Mouse (Mus musculus) lung, embryonic 14.5 days (tissue): ENCODE results near the gene Igsf21. TPM values are rescaled to one million over a fixed set of nuclear protein-coding genes. Genes with fewer than 3 reads are reported as not detected.

ENCODE experiments used
- ATAC-seq: fragments of 200-750 bp; cut with Nextera tagmentation; 2 replicates; pipeline ENCODE4 v1.8.0; 2017; ENCODE audit warnings: mild to moderate bottlenecking, moderate TSS enrichment, moderate library complexity; ENCODE audit not compliant: insufficient read depth
- DNase-seq: peaks from one replicate; pipeline ENCODE4 v3.0.0-alpha.2; 2015
- H3K27ac ChIP-seq: fragments of 300-500 bp; sonication (generic); 2 replicates; pipeline ENCODE4 v1.5.1; 2014; ENCODE audit warnings: low read depth, mild to moderate bottlenecking, moderate library complexity
- H3K27me3 ChIP-seq: fragments of 300-500 bp; sonication (generic); 2 replicates; pipeline ENCODE4 v1.6.1; 2014; ENCODE audit warnings: low read length, control low read depth; ENCODE audit not compliant: insufficient read depth
- H3K36me3 ChIP-seq: fragments of 300-500 bp; sonication (generic); 2 replicates; pipeline ENCODE4 v1.6.1; 2014; ENCODE audit warnings: control low read depth; ENCODE audit not compliant: insufficient read depth
- H3K4me1 ChIP-seq: fragments of 300-500 bp; sonication (generic); 2 replicates; pipeline ENCODE4 v1.6.1; 2014; ENCODE audit warnings: antibody characterized with exemption, control low read depth; ENCODE audit not compliant: insufficient read depth
- H3K4me2 ChIP-seq: fragments of 300-500 bp; sonication (generic); 2 replicates; pipeline ENCODE4 v1.6.1; 2014; ENCODE audit warnings: mild to moderate bottlenecking
- H3K4me3 ChIP-seq: fragments of 300-500 bp; sonication (generic); 2 replicates; pipeline ENCODE4 v1.5.1; 2014; ENCODE audit warnings: low read depth, low read length
- H3K9ac ChIP-seq: fragments of 300-500 bp; sonication (generic); 2 replicates; pipeline ENCODE4 v1.6.1; 2014
- H3K9me3 ChIP-seq: fragments of 300-500 bp; sonication (generic); 2 replicates; pipeline ENCODE4 v1.6.1; 2016; ENCODE audit warnings: low read depth, low read length, control low read depth
- CTCF ChIP-seq: IDR thresholded peaks from 2 replicates; pipeline ENCODE4 v1.5.1; 2016; ENCODE audit warnings: antibody characterized with exemption, low read depth
- WGBS: fragments of 180-500 bp; shearing (Covaris S2); extraction: QIAGEN DNeasy Blood & Tissue Kit; methylation state at CpG from one replicate; pipeline ENCODE4 v1.1.7; 2014; 5-methylcytosine and 5-hydroxymethylcytosine counted together
- polyA plus RNA-seq: library from polyadenylated mRNA; unstranded; fragments of >200 nt; fragmentation: Nextera tagmentation; extraction: Ambion mirVana; gene quantifications from 2 replicates; pipeline ENCODE4 v1.2.1, GENCODE M21; 2014

The Igsf21 gene
- polyA plus RNA-seq, 1 experiment from 2014 or later, result not detected

DNA sequence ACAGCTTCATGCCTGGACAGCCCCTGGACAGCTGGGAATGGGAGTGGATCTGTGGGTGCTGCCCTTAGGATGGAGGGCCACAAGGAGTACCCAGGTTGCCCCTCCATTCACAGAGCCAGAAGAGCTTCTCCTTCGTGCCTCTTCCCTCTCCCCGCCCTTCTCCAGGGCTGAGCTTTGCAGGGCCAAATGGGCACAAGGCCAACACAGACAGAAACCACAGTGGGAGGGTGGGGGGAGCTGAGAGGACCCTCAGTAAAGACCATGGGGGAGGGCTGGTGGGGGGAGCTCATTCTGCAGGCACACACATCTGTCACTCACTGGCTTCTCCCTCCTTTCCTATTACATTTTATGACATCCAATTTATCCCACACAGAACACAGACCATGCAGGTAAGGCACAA, 151.7 kb downstream of the Igsf21 start:
- Histone ChIP-seq H3K4me3 (no peak overlapping the region), H3K4me1 (no peaks in the 10 kb centered on the region), H3K9me3 (no peaks in the 10 kb centered on the region), H3K9ac (no peak overlapping the region), H3K27me3 (no peaks in the 10 kb centered on the region), H3K27ac (no peak overlapping the region), H3K36me3 (no peaks in the 10 kb centered on the region), H3K4me2 (no peak overlapping the region)
- DNase-seq (peak; percentile 61), ATAC-seq (peak; percentile 51; the same call in 1 of the 2 replicates)
- 17% methylated on average over 2 of the region's 2 CpGs for WGBS
- TF ChIP-seq CTCF, result no peak

DNA sequence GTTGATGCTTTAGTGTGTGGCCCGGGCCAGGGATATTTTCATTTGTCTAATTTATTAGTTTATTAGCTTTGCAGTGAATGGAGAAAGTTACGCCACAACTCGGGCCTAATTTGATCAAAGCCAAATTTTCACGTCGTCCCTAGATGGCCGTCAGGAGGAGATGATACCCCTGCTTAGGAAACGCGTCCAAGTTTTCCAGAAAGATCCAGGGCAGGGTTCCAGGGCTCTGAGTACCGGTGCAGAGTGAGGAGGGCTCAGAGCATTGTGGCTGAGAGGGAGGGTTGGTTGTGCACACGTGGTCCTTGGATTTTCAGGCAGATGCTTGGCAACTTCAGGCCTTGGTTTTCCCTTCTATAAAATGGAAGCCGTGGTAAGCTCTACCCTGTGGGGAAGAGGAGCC, 154.2 kb downstream of the Igsf21 start:
- WGBS, result 53% methylated on average over 11 of the region's 11 CpGs
- H3K4me2 ChIP-seq, result no peak overlapping the region
- TF ChIP-seq CTCF, result no peak
- DNase-seq, result peak; percentile 66
- H3K9ac ChIP-seq, result no peak overlapping the region
- no peaks in the 10 kb centered on the region for H3K27me3 ChIP-seq
- ATAC-seq, result peak; percentile 42; the same call in 1 of the 2 replicates
- no peaks in the 10 kb centered on the region for H3K9me3 ChIP-seq
- no peaks in the 10 kb centered on the region for H3K4me1 ChIP-seq
- H3K27ac ChIP-seq, result no peak overlapping the region
- H3K4me3 ChIP-seq, result no peak overlapping the region
- H3K36me3 ChIP-seq, result no peaks in the 10 kb centered on the region

DNA sequence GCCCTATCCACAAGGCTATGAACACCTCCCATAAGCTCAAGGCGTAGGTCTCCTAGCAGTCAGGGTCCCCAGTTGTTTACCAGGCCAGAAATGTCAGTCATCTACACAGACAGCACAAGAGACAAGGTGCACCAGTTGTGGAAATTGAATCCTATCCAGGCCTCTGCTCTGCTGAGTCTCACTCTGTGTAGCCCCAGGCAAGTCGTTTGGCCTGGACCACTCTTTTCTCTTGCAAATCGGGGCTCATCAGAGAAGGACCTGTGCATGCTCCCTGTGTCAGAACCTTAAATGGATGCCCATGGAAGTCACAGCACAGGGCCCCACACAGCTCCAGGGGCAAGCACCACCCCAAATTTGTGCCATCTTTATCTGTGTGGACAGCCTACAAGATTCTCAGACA, 154.9 kb downstream of the Igsf21 start:
- no peak overlapping the region for H3K4me2 ChIP-seq
- H3K36me3 ChIP-seq, result no peaks in the 10 kb centered on the region
- TF ChIP-seq CTCF, result no peak
- DNase-seq (no peak), ATAC-seq (no peak)
- H3K27ac ChIP-seq, result no peak overlapping the region
- no peaks in the 10 kb centered on the region for H3K27me3 ChIP-seq
- no peak overlapping the region for H3K9ac ChIP-seq
- H3K4me1 ChIP-seq, result no peaks in the 10 kb centered on the region
- no peaks in the 10 kb centered on the region for H3K9me3 ChIP-seq
- no peak overlapping the region for H3K4me3 ChIP-seq
- 61% methylated on average over 3 of the region's 3 CpGs for WGBS

DNA sequence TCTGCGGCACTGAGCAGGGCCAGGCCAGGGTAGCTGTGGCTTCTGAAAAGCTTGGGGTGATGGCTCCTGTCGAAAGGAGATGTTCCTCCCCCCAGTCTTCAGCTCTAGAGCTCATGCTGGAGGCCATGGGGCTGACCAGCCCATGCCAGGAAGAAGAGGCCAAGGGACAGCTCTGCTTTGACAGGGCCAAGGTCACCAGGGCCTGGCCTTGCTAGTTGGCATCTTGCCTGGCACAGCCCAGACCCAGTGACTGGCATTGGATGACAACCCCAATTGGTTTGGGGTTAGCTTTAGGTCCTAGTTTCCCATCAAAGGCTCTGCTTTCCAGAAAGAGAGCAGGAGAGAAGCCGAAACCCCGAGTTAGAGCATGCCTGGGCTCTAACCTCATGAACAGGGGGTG, 156.9 kb downstream of the Igsf21 start:
- ATAC-seq (no peak), DNase-seq (no peak)
- H3K4me3 ChIP-seq, result no peak overlapping the region
- H3K27ac ChIP-seq, result no peak overlapping the region
- H3K27me3 ChIP-seq, result no peaks in the 10 kb centered on the region
- WGBS, result 88% methylated on average over 4 of the region's 4 CpGs
- no peak for TF ChIP-seq CTCF
- no peaks in the 10 kb centered on the region for H3K9me3 ChIP-seq
- H3K4me1 ChIP-seq, result no peaks in the 10 kb centered on the region
- H3K36me3 ChIP-seq, result no peaks in the 10 kb centered on the region
- H3K4me2 ChIP-seq, result no peak overlapping the region
- no peak overlapping the region for H3K9ac ChIP-seq

DNA sequence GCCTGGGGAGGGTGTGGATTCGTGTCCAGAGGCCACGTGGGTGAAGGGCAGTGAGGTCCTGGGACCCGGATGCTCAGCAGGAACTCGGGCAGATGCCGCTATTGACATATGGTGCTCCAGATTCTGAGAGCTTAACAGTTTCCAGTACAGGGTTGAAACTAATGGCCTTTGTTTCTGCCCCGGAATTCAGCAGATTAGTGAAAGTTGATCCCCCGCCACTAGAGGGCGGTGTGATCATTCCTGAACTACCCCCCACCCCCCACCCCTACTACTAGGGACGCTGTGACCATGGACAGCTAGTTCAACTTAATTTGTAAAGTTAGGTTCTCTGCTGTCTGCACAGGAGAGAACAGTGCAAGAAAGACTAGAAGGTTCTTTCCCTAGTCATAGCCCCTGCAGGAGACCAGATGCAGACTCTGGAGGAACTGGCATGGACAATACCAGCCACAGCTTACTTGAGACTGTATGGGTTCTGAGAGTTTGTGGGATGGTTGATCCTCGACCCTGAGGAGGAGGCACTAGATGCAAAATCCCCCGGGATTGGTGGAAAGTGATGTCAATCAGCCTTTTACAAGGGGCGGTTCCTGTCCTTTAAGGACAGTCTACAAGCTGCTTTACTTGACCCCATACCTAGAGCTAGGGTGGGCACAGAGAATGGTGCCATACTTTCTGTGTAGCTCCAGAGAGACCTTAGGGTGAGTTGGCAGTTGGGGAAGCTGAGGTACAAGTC, 157.7 kb downstream of the Igsf21 start:
- ATAC-seq (no peak), DNase-seq (no peak)
- no peak; the same call in 1 of the 2 replicates for TF ChIP-seq CTCF
- Histone ChIP-seq H3K27ac (no peak overlapping the region), H3K9me3 (no peaks in the 10 kb centered on the region), H3K4me3 (no peak overlapping the region), H3K27me3 (no peaks in the 10 kb centered on the region), H3K4me2 (no peak overlapping the region), H3K36me3 (no peaks in the 10 kb centered on the region), H3K9ac (no peak overlapping the region), H3K4me1 (0 out of 2 replicates have a peak, but pooled peaks cover 5% of the 10 kb centered on the region)
- 69% methylated on average over 12 of the region's 12 CpGs for WGBS

DNA sequence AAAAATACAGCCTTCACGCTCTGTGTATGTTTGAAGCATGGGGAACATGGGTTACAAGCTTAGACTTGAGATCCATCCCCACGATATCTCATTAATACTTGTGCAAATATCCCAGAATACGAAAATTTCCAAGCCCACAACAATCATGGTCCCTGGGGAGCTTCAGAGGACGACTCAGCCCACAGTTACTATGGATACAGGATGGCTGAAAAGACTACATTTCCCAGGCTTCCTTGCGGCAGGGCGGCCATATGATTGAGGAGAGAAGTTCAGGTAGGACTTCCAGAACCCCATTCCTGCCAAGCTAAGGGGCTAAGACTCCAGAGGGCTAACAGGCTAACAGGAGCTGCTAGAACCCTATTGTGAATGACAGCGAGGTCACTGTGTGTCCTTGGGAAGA, 160.4 kb downstream of the Igsf21 start:
- H3K4me1 ChIP-seq, result 0 out of 2 replicates have a peak, but pooled peaks cover 5% of the 10 kb centered on the region
- no peak overlapping the region for H3K4me3 ChIP-seq
- no peak for ATAC-seq
- H3K27ac ChIP-seq, result no peak overlapping the region
- H3K36me3 ChIP-seq, result no peaks in the 10 kb centered on the region
- no peak for TF ChIP-seq CTCF
- WGBS, result 61% methylated on average over 7 of the region's 7 CpGs
- H3K9me3 ChIP-seq, result no peaks in the 10 kb centered on the region
- H3K9ac ChIP-seq, result no peak overlapping the region
- no peaks in the 10 kb centered on the region for H3K27me3 ChIP-seq
- DNase-seq, result no peak
- H3K4me2 ChIP-seq, result no peak overlapping the region

DNA sequence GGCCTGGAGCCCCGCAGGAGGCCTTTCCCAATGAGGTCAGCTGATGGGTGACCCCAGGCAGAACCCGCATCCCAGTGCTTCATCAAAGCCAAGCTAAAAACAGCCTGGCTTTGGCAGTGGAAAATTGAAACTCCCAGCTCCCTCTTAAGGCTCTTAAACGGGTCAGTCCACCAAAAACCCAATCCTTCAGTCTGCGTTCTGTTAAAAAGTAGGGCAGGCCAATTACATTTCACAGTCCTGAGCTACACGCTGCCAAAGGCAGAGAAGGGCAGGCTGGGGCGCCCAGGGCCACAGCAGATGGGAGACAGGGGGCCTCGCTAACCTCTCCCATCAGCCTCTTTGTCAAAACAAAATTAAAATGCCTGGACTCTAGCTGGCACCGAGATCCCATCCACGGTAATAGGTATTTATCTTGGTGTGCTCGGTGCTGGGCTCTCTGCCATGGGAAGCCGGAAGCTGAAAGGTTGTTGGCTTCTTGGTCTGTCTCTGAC, 162.0 kb downstream of the Igsf21 start:
- peak; percentile 58 for DNase-seq
- no peak for TF ChIP-seq CTCF
- Histone ChIP-seq H3K4me3 (no peak overlapping the region), H3K4me2 (no peak overlapping the region), H3K9me3 (no peaks in the 10 kb centered on the region), H3K36me3 (no peaks in the 10 kb centered on the region), H3K4me1 (0 out of 2 replicates have a peak, but pooled peaks cover 5% of the 10 kb centered on the region), H3K27ac (no peak overlapping the region), H3K9ac (no peak overlapping the region), H3K27me3 (no peaks in the 10 kb centered on the region)
- WGBS, result 29% methylated on average over 11 of the region's 11 CpGs
- ATAC-seq, result peak; percentile 47; the same call in 1 of the 2 replicates
